Mouse (Mus musculus): ENCODE results near the gene Fktn.
"Not testable (repeated sequence)": the region's sequence is repeated elsewhere in the genome, so short reads cannot be mapped to it uniquely, and the experiment has no call there.

The Fktn gene

DNA sequence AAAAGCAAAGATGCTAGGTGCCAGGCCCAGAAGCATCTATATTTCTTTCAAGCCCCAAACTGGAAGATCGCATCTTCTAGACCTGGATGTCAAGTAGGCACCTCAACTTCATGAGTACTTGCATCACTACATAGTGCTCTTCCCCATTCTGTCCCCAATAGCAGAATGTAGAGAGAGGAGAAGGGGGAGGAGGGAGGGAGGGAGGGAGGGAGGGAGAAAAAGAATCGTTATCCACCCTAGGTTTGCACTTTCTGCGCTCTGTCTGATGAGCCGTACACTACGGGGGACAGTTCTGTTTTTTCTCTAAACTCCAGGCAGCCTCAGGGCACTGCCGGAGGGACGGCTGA is at the start of gene Fktn:
Gene Fktn, plus strand, starts transcription at position 295 of the 347 bp plus-strand sequence.
- DNase-seq (ENCODE audit: low spot score in 2 of 2), result no peak

DNA sequence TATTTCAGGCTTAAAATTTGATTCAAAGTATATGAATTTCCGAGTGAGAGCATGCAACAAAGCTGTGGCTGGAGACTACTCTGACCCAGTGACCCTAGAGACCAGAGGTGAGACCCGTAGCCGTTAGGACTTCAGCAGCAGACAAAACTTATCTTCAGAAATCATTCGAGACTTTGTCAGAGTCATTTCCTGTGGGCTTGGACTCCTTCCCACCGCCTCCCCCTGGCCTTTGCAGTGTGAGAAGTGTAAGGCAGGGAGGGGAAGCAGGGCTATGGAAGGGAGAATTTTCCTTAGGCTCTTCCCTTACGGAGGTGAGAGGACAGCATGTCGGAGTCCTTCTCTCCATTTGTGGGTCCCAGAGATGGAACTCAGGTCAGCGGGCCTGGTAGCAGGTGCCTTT is 31.7 kb upstream of the Fktn start:
- no peak for DNase-seq (ENCODE audit: low spot score in 2 of 2)

DNA sequence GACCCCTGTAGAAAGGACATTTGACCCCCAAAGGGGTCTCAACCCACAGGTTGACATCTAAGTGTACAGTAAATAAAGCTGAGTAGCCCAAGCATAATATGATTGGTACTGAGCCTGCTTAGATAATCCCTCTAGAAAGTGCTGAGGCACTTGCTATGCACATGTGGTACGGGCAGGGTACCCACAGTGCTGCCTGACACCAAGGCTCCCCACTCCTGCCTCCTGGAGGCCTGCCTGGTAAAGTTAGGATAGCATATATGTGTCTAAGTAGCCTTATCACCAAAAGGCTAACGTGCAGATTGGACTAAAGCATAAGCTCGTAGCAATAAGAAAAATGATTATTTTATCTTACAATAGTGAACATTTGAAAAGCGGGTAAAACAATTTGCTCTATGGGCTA is 24.8 kb upstream of the Fktn start:
- DNase-seq (ENCODE audit: low spot score in 2 of 2), result no peak

DNA sequence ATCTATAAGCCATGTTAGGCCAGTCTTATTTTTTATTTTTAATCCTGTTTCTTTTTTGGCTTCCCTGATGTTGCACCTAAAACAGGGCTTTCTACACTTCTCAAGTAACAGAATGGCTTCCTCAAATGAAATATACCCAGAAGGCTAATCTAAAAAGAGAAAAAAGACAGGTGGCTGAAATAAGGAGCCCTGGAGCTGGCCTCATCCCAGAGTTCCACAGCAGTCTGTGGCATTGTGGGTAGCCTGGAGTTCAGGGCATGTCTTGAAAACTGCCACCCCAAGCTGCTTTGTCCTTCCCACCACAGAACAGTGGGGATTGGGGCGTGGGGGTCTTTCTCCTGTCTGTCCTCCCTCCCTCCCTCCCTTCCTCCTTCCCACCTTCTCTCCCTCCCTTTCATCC is 22.4 kb upstream of the Fktn start:
- DNase-seq (ENCODE audit: low spot score in 2 of 2), result no peak

DNA sequence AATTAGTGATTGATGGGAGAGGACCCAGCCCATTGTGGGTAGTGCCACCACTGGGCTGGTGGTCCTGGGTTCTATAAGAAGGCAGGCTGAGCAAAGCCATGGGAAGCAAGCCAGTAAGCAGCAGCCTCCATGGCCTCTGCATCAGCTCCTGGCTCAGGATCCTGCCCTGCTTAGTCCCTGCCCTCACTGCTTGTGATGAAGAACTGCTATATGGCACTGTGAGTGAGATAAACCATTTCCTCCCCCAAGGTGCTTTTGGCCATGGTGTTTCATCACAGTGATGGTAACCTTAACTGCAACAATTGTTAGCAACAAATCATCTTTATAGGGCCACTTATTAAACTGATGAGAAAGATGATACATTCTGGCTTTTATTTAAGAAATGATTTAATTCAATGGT is 4.6 kb upstream of the Fktn start:
- DNase-seq (ENCODE audit: low spot score in 2 of 2), result not testable (repeated sequence)

DNA sequence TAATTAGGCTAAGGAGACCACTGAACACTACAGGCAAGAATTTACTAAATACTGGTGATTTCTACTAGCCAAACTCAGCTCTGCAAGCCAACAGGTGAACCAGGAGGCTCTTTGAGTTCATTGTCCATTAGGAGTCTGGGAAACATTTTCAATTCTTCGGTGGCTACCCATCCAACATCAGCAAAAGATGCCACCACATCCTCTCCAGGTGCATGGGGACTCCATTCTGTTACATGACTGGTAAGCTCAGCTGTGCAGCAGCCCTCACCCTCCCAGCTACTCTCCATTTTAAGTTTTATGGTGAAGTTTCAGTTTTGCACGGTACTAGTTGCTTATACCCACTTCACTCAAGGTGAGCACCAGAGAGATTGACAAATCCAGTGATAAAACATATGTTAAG is 3.8 kb upstream of the Fktn start:
- no peak for DNase-seq (ENCODE audit: low spot score in 2 of 2)

DNA sequence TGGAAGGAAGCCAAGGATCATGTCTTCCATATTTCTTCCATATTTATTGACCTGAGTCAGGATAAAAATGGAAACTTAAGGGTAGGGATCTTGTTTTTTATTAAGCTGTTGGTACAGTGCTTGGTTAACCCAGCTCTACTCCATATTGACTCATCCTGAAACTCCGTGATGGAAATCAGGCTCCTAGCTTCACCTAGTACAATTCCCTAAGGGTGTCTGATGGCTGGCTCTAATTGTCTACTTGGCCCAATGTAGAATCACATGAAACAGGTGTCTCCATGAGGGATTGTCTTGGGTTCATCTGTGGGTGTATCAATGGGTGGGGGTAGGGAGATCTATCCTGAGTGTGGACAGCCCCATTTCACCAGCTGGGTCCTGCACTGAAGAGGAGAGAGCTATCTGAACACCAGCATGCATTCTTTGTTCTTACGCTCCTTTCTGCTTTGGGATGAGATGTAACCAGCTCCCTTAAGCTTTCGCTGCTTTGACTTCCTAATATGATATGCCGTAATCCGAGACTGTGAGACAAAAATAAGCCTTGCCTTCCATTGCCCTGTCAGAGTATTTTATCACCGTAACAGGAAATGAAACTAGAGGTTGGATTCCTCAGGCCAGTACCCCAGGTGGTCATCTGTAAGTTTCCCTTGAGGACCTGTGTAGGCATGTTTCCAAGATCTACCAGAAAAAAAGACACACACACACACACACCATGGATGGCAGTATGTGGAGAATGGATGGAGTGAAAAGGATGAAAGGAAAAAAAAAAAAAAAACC is 3.1 kb upstream of the Fktn start:
- no peak for DNase-seq (ENCODE audit: low spot score in 2 of 2)

DNA sequence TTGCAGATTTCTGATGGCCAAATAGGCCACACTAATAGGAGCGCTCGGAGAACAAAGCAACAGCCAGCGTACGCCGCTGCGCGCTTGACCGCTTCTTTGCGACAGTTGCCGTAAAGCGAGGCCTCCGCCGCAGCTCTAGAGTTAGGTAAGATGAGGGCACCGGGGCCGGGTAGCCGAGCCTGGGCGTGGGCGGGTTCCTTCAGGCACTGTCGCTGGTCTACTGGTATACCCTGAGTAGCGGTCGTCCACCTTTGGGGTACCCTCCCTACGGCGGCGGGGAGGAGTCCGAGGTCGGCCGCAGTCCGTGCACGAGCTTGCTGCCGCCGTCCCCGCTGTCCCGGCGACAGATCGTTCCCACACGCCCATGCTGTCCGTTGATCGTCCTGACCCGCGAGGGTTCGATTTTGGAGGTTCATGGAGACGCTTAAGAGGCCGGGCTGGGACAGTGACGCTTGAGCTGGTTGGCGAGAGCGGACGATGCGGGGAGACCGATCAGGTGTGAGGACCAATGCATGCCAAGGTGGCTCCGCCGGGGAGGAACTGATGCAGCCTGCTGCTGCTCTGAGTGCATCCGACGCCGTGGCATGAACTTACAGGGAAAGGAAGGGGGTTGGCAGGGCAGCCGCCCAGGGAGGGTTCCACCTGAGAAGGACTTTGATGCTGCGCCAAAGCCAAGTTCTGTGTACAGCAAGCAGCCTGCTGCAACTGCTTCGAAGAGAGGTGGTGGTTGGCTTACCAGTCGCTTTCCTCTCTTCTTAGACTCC is 435 bp downstream of the Fktn start:
- DNase-seq (ENCODE audit: low spot score in 2 of 2), result peak; percentile 84 to 88

DNA sequence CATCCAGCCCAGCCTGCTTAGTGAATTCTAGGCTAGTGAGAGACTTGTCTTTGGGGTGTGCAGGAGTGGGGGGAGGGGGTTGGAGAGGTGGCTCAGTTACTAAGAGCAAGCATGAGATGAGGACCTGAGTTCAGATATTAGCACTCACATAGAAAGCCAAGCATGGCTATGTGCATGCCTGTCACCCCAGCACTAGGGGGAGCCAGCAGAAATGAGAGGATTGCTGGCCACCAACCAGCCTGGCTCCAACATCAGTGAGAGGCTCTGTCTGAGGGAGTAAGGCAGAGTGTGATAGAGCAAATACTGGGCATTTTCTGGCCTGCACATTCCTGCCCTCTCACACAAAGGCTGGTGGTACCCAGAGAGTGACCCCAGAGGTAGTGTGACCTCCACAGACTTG is 2.2 kb downstream of the Fktn start:
- no peak for DNase-seq (ENCODE audit: low spot score in 2 of 2)

DNA sequence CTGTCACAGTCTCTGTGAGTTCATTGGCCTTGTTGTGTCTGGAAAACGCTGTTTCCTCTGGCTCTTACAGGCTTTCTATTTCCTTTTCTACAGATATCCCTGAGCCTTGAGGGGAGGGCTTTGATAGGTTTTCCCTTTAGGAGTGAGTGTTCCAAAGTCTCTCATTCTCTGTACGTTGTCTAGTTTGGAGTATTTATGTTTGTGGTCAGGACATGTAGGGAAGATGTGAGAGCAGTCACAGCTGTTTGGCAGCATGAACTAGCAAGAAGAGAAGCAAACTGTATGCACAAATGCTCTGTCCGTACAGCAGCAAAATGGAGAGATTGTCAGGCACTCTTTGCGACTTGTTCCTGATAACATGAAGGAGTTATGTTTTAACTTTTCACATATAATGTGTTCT is 3.7 kb downstream of the Fktn start:
- DNase-seq (ENCODE audit: low spot score in 2 of 2), result no peak

DNA sequence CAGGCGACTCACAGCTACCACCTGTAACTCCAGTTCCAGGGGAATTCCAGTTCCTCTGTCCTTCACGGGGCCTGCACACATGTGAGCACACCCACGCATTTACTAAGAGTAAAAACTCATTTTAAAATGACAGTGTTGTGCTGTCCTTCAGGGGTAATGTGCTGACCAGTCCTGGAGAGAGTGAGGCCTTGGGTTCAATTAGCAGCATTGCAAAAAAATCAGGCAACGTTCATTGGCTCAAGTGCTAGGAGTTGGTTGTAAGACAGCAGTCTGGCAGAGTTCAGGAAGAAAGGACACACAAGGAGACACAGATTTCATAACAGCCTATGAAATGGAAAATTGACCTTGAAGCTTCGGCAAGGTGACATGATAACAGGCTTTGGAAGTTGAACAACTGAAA is 4.5 kb downstream of the Fktn start:
- DNase-seq (ENCODE audit: low spot score in 2 of 2), result no peak

DNA sequence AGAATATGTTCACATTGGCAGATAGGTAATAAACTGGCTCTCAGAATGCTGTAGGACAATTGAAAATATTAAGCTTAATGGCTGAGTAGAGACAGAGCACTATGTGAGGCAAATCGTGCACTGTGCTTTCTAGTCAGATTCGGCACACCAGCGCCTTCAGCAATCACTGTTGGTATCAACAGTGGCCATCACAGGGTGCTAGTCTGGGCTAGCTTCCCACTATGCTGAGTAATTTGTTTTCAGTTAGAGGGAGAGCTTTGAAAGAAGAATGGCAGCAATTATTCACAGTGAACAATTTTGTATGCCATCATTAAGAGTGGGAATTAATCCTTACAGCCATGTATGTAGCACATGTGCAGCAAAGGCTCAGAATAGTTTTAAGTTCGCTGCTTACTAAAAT is 8.7 kb downstream of the Fktn start:
- DNase-seq (ENCODE audit: low spot score in 2 of 2), result no peak

DNA sequence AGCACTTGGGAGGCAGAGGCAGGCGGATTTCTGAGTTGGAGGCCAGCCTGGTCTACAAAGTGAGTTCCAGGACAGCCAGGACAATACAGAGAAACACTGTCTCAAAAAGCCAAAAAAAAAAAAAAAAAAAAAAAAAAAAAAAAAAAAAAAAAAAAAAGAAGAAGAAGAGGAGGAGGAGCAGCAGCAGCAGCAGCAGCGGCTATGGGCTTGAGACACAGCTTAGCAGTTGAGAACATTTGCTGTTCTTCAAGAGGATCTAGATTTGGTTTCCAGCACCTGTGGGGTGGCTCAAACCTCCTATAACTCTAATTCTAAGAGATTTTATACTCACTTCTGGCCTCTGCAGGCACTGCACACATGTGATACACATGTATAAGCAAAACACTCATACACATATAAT is 12.3 kb downstream of the Fktn start:
- DNase-seq (ENCODE audit: low spot score in 2 of 2), result not testable (repeated sequence)

DNA sequence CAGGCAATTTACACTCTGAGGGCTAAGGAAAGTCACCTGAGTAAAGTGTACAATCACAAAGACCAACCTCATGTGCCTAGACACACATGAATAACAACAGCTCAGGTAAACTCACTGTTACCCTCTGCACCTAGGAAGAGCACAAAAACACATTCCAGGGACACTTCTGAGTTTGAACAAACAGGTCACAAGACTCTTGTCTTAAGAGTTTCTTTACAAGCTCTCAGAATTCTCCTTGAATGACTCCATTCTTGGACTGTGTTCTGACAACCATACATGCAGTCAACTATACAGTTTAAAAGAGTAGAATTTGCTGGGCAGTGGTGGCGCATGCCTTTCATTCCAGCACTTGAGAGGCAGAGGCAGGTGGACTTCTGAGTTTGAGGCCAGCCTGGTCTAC is 14.3 kb downstream of the Fktn start:
- no peak for DNase-seq (ENCODE audit: low spot score in 2 of 2)

DNA sequence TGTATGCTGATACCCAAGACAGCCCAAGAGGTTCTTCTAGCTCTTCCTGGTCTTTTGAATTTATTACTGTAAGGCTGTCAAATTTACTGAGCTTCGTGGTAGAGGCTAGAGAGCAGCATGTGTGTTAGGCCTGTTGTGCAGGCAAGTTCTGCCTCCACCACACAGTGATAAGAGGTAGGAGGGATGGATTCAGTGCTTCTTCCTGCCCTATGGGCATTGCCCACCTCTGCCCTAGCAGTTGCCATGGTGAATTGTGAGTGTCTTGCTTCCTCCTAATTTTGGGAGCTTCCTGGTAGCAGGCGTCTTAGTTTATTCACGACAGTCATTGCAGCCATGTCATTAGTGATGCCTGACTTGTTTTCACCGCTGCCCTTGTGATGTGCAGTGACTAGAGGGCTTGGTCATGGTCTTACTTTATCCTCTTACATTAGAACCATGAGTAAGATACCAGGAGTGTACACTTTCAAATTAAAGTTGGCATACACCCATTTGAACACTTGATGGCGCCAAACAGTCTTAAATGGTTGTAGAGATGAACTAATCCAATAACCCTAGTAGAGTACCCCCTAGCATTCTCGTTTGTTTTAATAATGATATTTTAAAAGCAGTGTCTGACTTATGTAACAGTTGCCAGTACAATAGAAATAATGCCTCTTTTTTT is 25.3 kb downstream of the Fktn start:
- DNase-seq (ENCODE audit: low spot score in 2 of 2), result peak in 1 of 2 experiments; percentile 35

DNA sequence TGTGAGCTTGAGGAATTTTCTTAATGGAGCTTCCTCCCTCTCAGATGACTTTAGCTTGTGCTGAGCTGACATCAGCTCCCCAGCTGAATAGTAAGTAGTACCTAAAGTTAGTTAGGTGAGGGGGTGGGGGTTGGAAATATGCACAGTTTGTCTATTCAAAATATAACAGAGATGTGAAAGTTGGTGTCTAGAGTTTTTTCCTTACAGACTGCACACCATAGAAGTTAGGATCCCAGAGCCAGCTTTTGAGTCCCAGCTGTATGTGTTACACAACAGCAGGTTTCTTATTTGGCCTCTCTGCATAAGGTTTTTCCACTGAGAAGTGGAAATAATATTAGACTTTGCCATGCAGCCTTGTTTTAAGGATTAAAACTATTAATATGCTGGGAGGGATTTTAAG is 36.0 kb downstream of the Fktn start:
- no peak for DNase-seq (ENCODE audit: low spot score in 2 of 2)

DNA sequence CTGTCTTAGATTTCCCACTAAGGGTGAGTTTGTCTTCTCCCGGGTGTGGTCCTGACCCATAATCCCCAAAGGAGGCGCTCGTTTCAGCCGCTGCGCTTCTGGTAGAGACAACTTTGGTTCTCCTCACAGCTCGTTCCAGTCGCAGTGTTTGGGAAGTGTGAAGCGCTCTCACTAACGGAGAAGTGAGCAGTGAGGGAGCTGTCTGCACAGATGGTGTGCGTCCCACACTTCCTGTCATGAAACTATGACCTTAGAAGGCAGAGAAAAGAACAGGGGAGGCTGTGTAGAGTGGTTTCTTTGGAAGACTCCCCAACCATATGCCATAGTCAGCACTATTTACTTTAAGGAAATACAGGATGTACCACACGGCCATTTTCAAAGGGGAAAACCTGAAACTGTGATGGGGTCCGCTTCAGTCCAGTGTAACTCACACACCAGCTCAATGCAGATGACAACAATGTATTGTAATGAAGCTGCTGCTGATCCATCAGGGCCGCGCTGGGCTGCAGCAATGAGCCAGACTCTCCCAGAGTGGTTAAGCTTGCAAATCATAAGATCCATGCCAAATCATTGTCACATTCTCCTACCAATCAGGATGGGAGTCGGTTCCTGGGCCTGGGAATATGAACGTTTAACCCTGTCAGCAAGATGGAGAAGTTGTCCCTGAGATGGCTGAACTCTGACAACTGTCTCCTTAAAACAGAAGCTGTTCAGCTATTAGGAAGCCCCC is 36.8 kb downstream of the Fktn start:
- peak in 1 of 2 experiments; percentile 29 for DNase-seq (ENCODE audit: low spot score in 2 of 2)

DNA sequence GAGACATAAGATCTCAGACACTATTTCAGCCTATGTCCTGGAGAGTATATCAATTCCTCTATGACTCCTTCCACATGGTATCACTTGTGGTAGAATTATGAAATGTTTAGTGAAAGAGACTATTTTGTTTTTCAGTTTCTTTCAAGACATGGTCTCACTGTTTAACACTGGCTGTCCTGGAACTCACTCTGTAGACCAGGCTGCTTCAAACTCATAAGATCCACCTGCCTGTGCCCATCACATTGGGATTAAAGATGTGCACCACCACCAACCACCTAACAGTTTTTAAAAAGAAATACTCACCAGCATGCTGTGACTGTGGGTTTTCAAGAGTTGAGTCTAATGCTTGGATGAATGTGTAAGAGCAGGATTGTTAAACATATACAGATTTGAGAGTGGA is 43.2 kb downstream of the Fktn start:
- DNase-seq (ENCODE audit: low spot score in 2 of 2), result no peak

DNA sequence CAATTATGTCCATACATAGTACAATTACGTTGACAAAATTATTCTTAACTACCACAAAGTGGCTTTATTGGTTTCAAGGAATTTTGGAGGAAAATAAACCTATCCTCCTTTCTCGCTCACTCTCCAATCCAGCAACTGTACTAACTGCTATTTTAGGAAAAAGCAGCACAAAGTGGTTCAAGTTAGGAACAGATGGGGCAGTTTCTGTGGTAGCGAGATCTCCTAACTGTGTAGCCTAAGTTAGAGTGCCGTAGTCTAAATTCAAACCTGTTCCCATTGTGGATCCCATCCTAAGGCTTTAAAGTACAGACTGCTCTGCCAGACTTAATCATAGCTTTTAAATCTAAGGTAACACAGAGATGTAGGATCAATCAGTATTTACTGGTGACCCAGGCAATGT is 45.0 kb downstream of the Fktn start:
- no peak for DNase-seq (ENCODE audit: low spot score in 2 of 2)

DNA sequence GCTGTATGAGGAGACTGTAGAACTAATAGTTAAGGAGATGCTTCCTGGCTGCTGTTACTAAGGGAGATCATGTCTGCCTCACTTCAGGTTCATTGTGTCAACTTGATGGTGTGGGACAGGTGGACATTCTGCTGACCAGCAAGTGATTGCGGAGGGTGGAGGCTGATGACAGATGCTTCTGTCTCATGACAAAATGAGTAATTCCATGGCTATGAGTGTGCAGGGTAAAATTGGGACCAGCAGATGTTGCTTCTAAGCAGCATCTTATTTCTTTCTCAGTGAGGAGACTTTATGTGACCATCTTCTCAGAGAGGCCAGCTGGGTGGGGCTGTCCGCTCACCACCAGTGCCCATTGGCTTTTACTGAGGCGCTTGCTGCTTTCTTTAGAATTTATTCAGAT is 45.9 kb downstream of the Fktn start:
- DNase-seq (ENCODE audit: low spot score in 2 of 2), result no peak

DNA sequence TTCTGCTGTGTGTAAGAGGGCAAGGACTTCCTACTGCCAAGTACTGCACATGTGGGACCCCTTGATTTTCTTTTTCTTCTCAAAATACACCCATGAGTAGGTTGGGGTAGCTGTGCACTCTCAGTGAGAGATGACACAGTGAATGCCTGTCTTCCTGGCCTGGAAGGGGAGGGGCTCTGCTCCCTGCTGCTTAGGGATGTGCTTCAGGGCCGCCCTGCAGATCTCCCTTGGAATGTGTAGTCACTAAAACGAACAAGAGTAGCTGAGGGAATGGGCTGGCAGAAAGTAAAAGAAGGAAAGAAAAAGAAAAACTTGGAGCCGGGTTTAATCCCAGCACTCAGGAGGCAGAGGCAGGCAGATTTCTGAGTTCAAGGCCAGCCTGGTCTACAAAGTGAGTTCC is 48.7 kb downstream of the Fktn start:
- no peak for DNase-seq (ENCODE audit: low spot score in 2 of 2)

Measured in frontal cortex, postnatal 10 days (tissue).